Mouse (Mus musculus): ENCODE data around the gene Pde10a. TPM values are rescaled to one million over a fixed set of nuclear protein-coding genes. Genes with fewer than 3 reads are reported as not detected.

Gene Pde10a
- polyA plus RNA-seq, 1 experiment from 2014 or later = 3.1 TPM

DNA sequence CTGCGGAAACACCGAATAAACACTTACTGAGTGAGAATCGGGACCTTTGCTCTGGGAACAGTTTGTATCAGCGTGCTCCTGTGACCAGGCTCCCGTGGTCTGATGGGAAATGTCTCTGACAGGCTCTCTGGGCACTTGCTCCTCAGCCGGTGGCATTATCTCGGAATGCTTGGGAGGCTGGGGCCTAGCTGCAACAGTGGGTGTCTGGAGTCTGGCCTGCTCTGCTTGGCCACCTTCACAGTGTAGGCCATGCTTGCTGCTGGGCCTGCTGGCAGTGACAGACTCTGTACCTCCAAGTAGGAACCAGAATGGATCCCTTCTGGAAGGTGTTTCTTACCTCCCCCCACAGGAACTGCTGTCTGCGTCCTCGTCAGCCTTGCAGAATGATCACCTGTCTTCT, 362.9 kb downstream of the Pde10a start:
- H3K9me3 ChIP-seq = no peaks in the 10 kb centered on the region
- WGBS = 86% methylated on average over 9 of the region's 9 CpGs
- H3K27ac ChIP-seq = 0 out of 2 replicates have a peak overlapping the region, but pooled peaks have one; percentile 30
- no peaks in the 10 kb centered on the region for H3K27me3 ChIP-seq (ENCODE audit: poor library complexity, severe bottlenecking)
- H3K36me3 ChIP-seq (replicated peaks) = no peaks in the 10 kb centered on the region
- no peak overlapping the region for H3K4me3 ChIP-seq
- H3K4me1 ChIP-seq = peaks cover 18% of the 10 kb centered on the region
- no peak for DNase-seq (ENCODE audit: extremely low spot score, low spot score)

DNA sequence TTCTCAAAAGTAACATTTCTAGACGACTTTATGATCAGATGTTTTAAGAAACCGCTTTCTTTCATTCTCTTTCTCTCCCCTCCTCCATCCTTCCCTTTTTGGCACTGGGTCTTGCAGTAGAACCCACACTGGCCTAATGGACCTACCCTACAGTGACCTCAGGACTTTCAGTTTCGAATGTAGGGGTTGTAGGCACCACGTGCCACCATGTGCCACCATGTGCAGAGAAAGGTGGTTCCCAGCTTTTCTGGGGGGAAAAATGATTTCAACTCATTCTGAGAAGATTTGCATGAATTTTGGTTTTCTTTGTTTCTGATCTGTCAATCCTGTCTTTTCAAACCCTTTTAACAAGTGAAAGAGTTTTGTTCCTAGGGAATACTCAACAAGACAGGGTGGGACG, 363.5 kb downstream of the Pde10a start:
- Histone ChIP-seq H3K27ac (no peak overlapping the region), H3K4me1 (peaks cover 18% of the 10 kb centered on the region), H3K27me3 (ENCODE audit: poor library complexity, severe bottlenecking) (no peaks in the 10 kb centered on the region), H3K4me3 (no peak overlapping the region), H3K36me3 (replicated peaks) (no peaks in the 10 kb centered on the region), H3K9me3 (no peaks in the 10 kb centered on the region)
- DNase-seq (ENCODE audit: extremely low spot score, low spot score) = no peak
- WGBS = 86% methylated on average over 5 of the region's 5 CpGs

DNA sequence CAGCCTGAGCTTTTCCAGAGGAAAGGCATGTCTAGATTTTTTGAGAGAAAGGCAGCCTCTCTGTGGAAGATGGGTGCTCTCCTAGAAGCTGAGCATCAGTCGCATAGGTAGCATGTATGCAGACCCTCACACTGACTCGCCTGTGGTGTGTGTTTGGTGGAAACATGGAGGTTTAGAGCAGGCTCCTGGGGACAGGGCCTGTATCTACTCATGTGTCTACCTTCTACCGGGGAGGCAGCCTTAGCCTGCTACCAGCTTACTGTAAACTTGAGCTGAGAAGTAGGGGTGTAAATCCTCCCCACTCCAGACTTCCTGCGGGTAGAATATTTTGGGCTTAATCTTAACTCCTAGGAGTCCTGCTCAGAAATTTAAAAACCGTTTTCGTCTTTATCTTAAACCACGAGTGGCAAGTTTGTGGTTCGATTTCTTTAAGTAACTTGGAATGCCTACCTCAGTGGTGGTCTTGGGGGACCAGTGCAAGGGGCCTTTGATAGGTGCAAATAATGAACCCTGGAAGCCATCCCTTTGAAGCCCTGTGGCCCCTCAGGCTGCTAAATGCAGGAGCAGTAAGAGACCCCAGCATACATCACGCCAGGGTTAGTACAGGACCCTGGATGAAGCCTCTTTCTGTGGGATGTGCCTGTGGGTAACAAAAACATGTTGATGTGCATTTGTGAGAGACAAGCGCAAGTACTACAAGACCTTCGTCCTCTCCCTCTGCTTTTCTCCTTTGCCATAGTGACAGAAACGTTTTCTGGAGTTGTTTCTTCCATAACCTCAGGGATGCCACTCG, 367.2 kb downstream of the Pde10a start:
- no peak overlapping the region for H3K27ac ChIP-seq
- DNase-seq (ENCODE audit: extremely low spot score, low spot score) = no peak
- H3K4me1 ChIP-seq = no peaks in the 10 kb centered on the region
- H3K36me3 ChIP-seq (replicated peaks) = no peaks in the 10 kb centered on the region
- H3K9me3 ChIP-seq = no peaks in the 10 kb centered on the region
- H3K4me3 ChIP-seq = no peak overlapping the region
- no peaks in the 10 kb centered on the region for H3K27me3 ChIP-seq (ENCODE audit: poor library complexity, severe bottlenecking)
- WGBS = 88% methylated on average over 13 of the region's 13 CpGs

DNA sequence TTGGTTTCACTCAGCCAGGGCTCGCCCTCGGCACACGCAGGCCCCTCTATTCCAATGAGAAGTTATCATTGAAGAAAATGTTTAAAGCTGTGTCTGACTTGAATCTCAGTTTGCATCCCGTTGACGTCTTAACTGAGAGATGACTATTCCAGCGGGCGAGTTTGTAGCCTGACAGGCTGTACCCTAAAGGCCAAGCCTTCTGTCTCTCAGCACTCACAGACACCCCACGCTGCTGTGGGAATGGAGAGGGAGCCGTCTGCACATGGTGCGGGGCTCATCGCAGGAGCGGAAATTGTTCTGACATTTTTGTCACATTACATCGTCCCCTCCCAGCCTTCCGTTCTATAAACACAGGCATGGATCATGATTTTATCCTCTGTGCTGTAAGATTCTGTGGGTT, 370.8 kb downstream of the Pde10a start:
- 90% methylated on average over 14 of the region's 14 CpGs for WGBS
- H3K27me3 ChIP-seq (ENCODE audit: poor library complexity, severe bottlenecking) = no peaks in the 10 kb centered on the region
- H3K27ac ChIP-seq = no peak overlapping the region
- H3K9me3 ChIP-seq = no peaks in the 10 kb centered on the region
- H3K36me3 ChIP-seq (replicated peaks) = no peaks in the 10 kb centered on the region
- no peaks in the 10 kb centered on the region for H3K4me1 ChIP-seq
- no peak for DNase-seq (ENCODE audit: extremely low spot score, low spot score)
- H3K4me3 ChIP-seq = no peak overlapping the region

DNA sequence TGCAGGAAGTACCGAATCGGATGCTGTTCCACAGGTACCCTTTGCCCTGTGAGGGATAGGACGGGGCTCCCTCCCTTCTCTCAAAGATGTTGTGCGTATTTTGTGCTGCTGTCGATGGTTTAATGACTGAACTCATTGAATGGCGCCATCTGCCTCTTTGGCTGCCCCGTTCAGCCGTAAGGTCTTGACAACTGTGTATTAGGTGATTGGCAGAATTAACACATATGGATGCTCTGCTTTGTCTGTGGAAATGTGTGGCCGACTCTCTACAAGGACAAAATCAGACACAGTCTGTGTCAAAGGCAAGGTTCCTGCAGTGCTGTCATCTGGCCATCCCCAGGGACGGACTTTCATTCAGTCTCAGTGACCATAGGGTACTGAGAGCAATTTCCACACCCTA, 372.6 kb downstream of the Pde10a start:
- DNase-seq (ENCODE audit: extremely low spot score, low spot score) = no peak
- Histone ChIP-seq H3K4me1 (no peaks in the 10 kb centered on the region), H3K36me3 (replicated peaks) (no peaks in the 10 kb centered on the region), H3K27me3 (ENCODE audit: poor library complexity, severe bottlenecking) (no peaks in the 10 kb centered on the region), H3K27ac (no peak overlapping the region), H3K4me3 (no peak overlapping the region), H3K9me3 (no peaks in the 10 kb centered on the region)
- 86% methylated on average over 10 of the region's 10 CpGs for WGBS

DNA sequence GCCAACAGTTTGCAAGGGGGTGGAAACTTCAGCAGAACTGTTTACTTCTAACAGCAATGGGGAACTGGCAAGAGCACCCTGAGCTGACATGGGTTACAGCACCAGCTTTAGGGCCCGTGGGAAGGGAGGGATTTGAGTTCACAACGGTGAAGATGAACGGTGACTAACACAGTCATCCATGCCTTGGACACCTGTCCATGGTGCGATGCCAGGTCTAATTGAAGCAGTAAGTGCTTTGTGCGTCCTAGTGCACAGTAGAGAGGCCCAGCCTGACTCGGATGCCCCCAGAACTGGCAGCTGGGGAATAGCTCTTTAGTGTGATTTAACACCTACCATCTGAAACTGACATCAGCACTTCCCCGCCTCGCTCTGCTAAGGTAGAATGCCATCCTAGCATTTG, 373.0 kb downstream of the Pde10a start:
- Histone ChIP-seq H3K36me3 (replicated peaks) (no peaks in the 10 kb centered on the region), H3K27me3 (ENCODE audit: poor library complexity, severe bottlenecking) (no peaks in the 10 kb centered on the region), H3K4me3 (no peak overlapping the region), H3K27ac (no peak overlapping the region), H3K4me1 (no peaks in the 10 kb centered on the region), H3K9me3 (no peaks in the 10 kb centered on the region)
- 94% methylated on average over 8 of the region's 8 CpGs for WGBS
- DNase-seq (ENCODE audit: extremely low spot score, low spot score) = no peak

DNA sequence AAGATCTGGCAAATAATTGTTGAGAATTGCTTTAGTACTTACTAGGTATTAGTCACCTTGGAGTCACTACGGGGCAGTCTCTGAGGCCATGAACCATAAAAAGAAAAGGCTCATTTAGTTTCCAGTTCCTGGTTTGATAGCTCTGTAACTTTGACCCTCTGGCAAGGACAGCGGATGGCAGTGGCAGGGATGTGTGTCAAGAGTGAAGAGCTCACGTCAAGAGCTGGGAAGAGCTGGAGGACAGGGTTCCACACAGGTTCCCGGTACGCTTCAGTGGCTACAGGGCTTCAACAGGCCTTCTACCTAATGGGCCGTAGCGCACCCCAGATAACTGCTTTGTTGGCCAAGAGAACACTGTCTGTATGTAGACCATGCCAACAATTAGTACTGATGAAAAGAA, 374.0 kb downstream of the Pde10a start:
- Histone ChIP-seq H3K9me3 (no peaks in the 10 kb centered on the region), H3K27me3 (ENCODE audit: poor library complexity, severe bottlenecking) (no peaks in the 10 kb centered on the region), H3K27ac (no peak overlapping the region), H3K4me3 (no peak overlapping the region), H3K4me1 (no peaks in the 10 kb centered on the region), H3K36me3 (replicated peaks) (no peaks in the 10 kb centered on the region)
- 96% methylated on average over 7 of the region's 7 CpGs for WGBS
- no peak for DNase-seq (ENCODE audit: extremely low spot score, low spot score)

DNA sequence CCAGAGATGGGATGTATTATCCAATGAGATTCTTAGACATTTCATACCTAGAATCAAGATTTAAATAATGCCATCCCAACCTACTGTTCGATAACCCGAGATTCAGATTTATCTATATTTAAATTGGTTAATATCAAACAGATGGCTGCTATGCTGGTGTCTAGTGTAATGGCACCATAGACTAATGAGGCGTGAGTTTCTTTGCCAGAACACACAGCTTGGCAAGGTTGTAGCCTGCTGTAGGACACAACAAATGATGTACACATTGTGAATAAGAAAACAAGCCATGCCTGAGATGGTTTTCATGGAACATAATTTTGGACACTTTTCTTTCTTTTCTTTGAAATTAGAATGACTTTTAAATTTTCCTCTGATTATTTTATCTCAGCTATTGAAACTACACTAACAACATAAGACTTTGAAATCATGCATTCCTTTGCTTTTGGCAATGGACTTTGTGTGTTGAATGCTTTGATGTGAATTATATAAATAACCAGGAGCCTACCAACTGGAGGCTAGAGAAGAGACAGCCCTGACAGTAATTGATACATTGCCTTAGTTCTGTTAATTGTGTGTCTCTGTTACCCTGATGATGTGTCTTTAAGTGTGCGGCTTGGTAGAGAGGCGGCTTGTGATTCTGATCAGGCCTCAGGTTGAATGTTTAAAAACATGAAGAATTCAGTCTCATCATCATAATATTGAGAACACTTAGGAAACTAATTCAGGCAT, 378.5 kb downstream of the Pde10a start:
- H3K4me3 ChIP-seq = no peak overlapping the region

DNA sequence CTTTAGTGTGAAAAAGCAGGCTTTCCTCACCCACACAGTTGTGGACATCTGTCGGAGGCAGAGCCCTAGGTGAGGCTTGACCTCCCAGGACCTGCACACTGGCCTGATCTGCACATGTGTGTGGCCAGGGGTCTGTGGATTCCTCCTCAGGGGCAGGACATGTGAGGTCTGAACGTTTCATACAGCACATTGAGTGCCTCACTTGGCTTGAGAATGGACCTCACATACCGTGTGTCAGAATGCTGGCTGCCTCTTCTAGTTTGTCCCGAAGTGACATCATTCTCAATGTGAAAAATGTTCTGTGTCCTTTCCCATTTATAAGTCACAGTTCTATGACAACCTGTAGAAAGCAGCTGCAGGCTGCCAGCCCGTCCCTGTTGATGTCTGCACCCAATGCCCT, 385.4 kb downstream of the Pde10a start:
- 79% methylated on average over 5 of the region's 5 CpGs for WGBS
- no peak for DNase-seq (ENCODE audit: extremely low spot score, low spot score)

More for the DNA sequence above, 378.5 kb downstream of the Pde10a start:
- no peak overlapping the region for H3K27ac ChIP-seq
- no peaks in the 10 kb centered on the region for H3K9me3 ChIP-seq
- 93% methylated on average over 5 of the region's 5 CpGs for WGBS
- no peaks in the 10 kb centered on the region for H3K27me3 ChIP-seq (ENCODE audit: poor library complexity, severe bottlenecking)
- no peak for DNase-seq (ENCODE audit: extremely low spot score, low spot score)
- peaks cover 12% of the 10 kb centered on the region; the same call in 1 of the 2 replicates for H3K4me1 ChIP-seq
- no peaks in the 10 kb centered on the region for H3K36me3 ChIP-seq (replicated peaks)

DNA sequence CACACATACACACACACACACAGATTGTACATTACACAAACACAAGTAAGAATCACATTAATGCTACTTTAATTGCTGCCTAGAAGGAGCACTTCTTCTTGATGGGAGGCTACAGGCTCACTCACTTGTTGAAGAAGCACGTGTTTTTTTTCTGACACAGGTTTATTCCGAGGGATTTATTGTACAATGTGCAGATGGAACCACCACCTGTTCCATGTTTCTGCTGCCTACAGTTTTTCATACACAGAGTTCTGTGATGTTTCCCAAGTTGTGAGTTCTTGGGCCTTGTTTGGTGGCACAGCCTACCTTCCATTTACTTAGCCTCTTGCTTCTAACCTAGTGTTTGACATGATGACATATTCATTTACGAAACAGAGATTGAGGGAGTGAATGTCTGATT, 387.8 kb downstream of the Pde10a start:
- Histone ChIP-seq H3K36me3 (replicated peaks) (no peaks in the 10 kb centered on the region), H3K4me1 (peaks cover 8% of the 10 kb centered on the region; the same call in 1 of the 2 replicates), H3K9me3 (no peaks in the 10 kb centered on the region), H3K27ac (no peak overlapping the region), H3K27me3 (ENCODE audit: poor library complexity, severe bottlenecking) (no peaks in the 10 kb centered on the region), H3K4me3 (no peak overlapping the region)
- 94% methylated on average over 3 of the region's 3 CpGs for WGBS
- DNase-seq (ENCODE audit: extremely low spot score, low spot score) = no peak

More for the DNA sequence above, 385.4 kb downstream of the Pde10a start:
- no peaks in the 10 kb centered on the region for H3K27me3 ChIP-seq (ENCODE audit: poor library complexity, severe bottlenecking)
- H3K36me3 ChIP-seq (replicated peaks) = no peaks in the 10 kb centered on the region
- no peaks in the 10 kb centered on the region for H3K9me3 ChIP-seq
- H3K4me1 ChIP-seq = peaks cover 16% of the 10 kb centered on the region; the same call in 1 of the 2 replicates
- H3K27ac ChIP-seq = no peak overlapping the region
- no peak overlapping the region for H3K4me3 ChIP-seq

DNA sequence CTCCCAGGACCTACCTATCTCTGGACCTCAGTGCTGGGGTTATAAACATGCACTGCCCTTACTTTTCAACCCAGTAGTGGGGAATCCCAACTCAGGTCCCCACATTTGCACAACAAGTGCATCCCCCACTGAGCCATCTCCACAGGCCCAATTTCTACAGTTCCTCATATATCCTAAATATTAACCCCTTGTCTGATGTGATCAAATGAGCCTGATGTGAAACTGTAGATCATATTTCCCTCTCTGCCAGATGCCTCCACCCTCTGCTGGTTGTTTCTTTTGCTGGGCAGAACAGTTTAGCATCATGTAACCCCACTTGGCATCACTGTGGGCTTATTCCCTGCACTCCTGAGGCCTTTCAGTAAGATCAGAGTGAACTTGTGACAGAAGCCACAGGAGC, 390.5 kb downstream of the Pde10a start:
- H3K4me3 ChIP-seq = no peak overlapping the region
- no peaks in the 10 kb centered on the region for H3K36me3 ChIP-seq (replicated peaks)
- H3K4me1 ChIP-seq = no peaks in the 10 kb centered on the region
- H3K27me3 ChIP-seq (ENCODE audit: poor library complexity, severe bottlenecking) = no peaks in the 10 kb centered on the region
- no peak overlapping the region for H3K27ac ChIP-seq
- no peaks in the 10 kb centered on the region for H3K9me3 ChIP-seq
- no peak for DNase-seq (ENCODE audit: extremely low spot score, low spot score)

DNA sequence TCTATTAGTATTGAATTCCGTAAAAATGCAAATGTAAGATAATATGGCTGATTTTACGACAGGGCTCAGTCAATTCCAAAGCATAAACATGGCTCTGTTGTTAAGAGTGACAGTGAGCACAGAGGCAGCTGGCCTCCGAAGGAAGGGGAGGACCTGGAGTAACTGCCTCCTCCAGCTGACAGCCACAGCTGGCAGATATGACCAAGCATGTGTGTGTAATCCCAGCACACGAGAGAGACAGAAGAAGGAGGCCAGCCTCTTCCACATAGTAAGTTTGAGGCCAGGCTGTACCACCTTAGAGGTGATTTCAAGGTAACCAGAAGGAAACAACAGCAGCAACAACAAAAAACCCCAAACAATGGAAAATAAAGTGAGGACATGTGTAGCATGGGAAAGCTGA, 397.9 kb downstream of the Pde10a start:
- no peaks in the 10 kb centered on the region for H3K9me3 ChIP-seq
- H3K4me1 ChIP-seq = peaks cover 24% of the 10 kb centered on the region
- H3K27ac ChIP-seq = no peak overlapping the region
- H3K4me3 ChIP-seq = no peak overlapping the region
- no peaks in the 10 kb centered on the region for H3K36me3 ChIP-seq (replicated peaks)
- no peak for DNase-seq (ENCODE audit: extremely low spot score, low spot score)
- no peaks in the 10 kb centered on the region for H3K27me3 ChIP-seq (ENCODE audit: poor library complexity, severe bottlenecking)
- WGBS = 81% methylated on average over 4 of the region's 4 CpGs

DNA sequence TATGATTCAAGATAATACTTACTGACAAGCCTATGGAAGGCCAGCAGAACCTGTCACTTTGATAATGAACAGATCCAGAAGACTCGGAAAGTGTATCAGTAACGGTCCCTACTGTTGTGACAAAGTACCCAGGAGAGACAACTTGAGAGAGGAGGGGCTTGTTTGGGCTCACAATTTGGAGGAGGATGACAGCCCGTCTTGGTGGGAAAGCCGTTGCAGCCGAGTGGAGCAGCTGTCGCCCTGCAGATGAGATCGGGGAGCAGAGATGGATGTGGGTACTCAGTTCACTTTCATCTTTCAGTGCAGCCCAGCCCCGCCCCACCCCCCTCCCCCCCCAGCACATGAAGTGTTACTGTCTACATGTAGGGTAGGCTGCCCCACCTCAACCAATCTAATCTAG, 398.6 kb downstream of the Pde10a start:
- Histone ChIP-seq H3K9me3 (no peaks in the 10 kb centered on the region), H3K4me3 (no peak overlapping the region), H3K36me3 (replicated peaks) (no peaks in the 10 kb centered on the region), H3K27me3 (ENCODE audit: poor library complexity, severe bottlenecking) (no peaks in the 10 kb centered on the region), H3K4me1 (peaks cover 31% of the 10 kb centered on the region), H3K27ac (no peak overlapping the region)
- no peak for DNase-seq (ENCODE audit: extremely low spot score, low spot score)
- 84% methylated on average over 8 of the region's 8 CpGs for WGBS

Data from forebrain, embryonic 10.5 days (tissue).